In genomic region chr3:73065823-73066755, GRCm38 (mm10) we compare ENCODE assay signal across 8 mouse cellular contexts. TPM values are rescaled to one million over a fixed set of nuclear protein-coding genes. Genes with fewer than 3 reads are reported as not detected.
A peak's percentile ranks its signal among the peaks of the same experiment; 100 is the strongest.
DNase-seq lines count a peak whose midpoint lies in the region; ATAC-seq and TF ChIP-seq lines count a peak whose summit lies in the region.

No protein-coding gene starts in this region.

- H3K9me3 ChIP-seq in G1E (replicated peaks): no peaks in the 10 kb centered on the region
- no peaks in the 10 kb centered on the region for H3K9me3 ChIP-seq in forebrain, embryonic 13.5 days (replicated peaks)
- H3K9me3 ChIP-seq in hindbrain, embryonic 13.5 days: no peaks in the 10 kb centered on the region

- 8% methylated on average over 20 of the region's 20 CpGs for WGBS in forebrain, embryonic 13.5 days
- 8% methylated on average over 20 of the region's 20 CpGs for WGBS in hindbrain, embryonic 13.5 days

- peaks cover 3% of the 10 kb centered on the region; the same call in 1 of the 2 replicates for H3K27me3 ChIP-seq in G1E (ENCODE audit: insufficient read depth, low read length)
- no peaks in the 10 kb centered on the region for H3K27me3 ChIP-seq in forebrain, embryonic 13.5 days
- H3K27me3 ChIP-seq in hindbrain, embryonic 13.5 days: no peaks in the 10 kb centered on the region

- no peak overlapping the region for H3K27ac ChIP-seq in forebrain, embryonic 13.5 days
- peak overlapping the region; percentile 62; the same call in 1 of the 2 replicates for H3K27ac ChIP-seq in hindbrain, embryonic 13.5 days
- peak overlapping the region; percentile 85 for H3K27ac ChIP-seq in left cerebral cortex, adult 2 months

- TF ChIP-seq CTCF in G1E (IDR thresholded peaks at IDR 0.05; ENCODE audit: low read depth, low read length): peak; percentile 38
- TF ChIP-seq CTCF in left cerebral cortex, adult 2 months (IDR thresholded peaks at IDR 0.05): peak; percentile 81

- H3K36me3 ChIP-seq in G1E (replicated peaks): no peaks in the 10 kb centered on the region
- H3K36me3 ChIP-seq in forebrain, embryonic 13.5 days (ENCODE audit: poor library complexity, severe bottlenecking): no peaks in the 10 kb centered on the region
- H3K36me3 ChIP-seq in hindbrain, embryonic 13.5 days: no peaks in the 10 kb centered on the region

- intact Hi-C loops in left cerebral cortex, adult 2 months (cut with DNase I): loop anchor here (5.0 to 10.0 kb wide), 3 partner anchors 331 to 1859 kb away; no protein-coding TSS in a partner anchor

- ATAC-seq in G1E (ENCODE audit: extremely low read depth, insufficient number of reproducible peaks, low FRiP score, poor library complexity, severe bottlenecking): peak; percentile 63
- peak; percentile 91 for ATAC-seq in forebrain, embryonic 13.5 days
- ATAC-seq in hindbrain, embryonic 13.5 days (ENCODE audit: low FRiP score): peak; percentile 92

- H3K4me3 ChIP-seq in G1E (ENCODE audit: low read depth, low read length): no peak overlapping the region
- peak overlapping the region; percentile 38 for H3K4me3 ChIP-seq in forebrain, embryonic 13.5 days
- H3K4me3 ChIP-seq in hindbrain, embryonic 13.5 days: peak overlapping the region; percentile 39
- H3K4me3 ChIP-seq in left cerebral cortex, adult 2 months: peak overlapping the region; percentile 61

- H3K9ac ChIP-seq in forebrain, embryonic 13.5 days: peak overlapping the region; percentile 58
- peak overlapping the region; percentile 61 for H3K9ac ChIP-seq in hindbrain, embryonic 13.5 days

- DNase-seq in G1E (ENCODE audit: low spot score): no peak
- peak; percentile 9 for DNase-seq in c-Kit-positive CD71-negative TER-119-negative erythroid progenitor cells, embryonic 14.5 days (ENCODE audit: low read depth)
- DNase-seq in left cerebral cortex, adult 2 months (ENCODE audit: extremely low spot score in 1 of 2, low spot score in 2 of 2): peak; percentile 81 to 89
- DNase-seq in lung, postnatal 4 days: peak; percentile 36 to 49
- DNase-seq in right cerebral cortex, postnatal 4 days: peak; percentile 83
- DNase-seq in spleen, postnatal 14 days (ENCODE audit: low spot score in 2 of 2): no peak

- peaks cover 3% of the 10 kb centered on the region; the same call in 1 of the 2 replicates for H3K4me1 ChIP-seq in G1E (ENCODE audit: insufficient read depth, low read depth, low read length)
- H3K4me1 ChIP-seq in forebrain, embryonic 13.5 days: no peaks in the 10 kb centered on the region
- 0 out of 2 replicates have a peak, but pooled peaks cover 3% of the 10 kb centered on the region for H3K4me1 ChIP-seq in hindbrain, embryonic 13.5 days (replicated peaks)

- H3K4me2 ChIP-seq in forebrain, embryonic 13.5 days: peak overlapping the region; percentile 57
- peak overlapping the region; percentile 49 for H3K4me2 ChIP-seq in hindbrain, embryonic 13.5 days

RNA-seq across cellular contexts. Expression of gene Slitrk3, which starts 8.5 kb away (rescaled TPM):
- not detected in 2 replicates for total RNA-seq in G1E (2014; fragmentation: Nextera tagmentation)
- total RNA-seq in G1E (2017): 0.05 and 0.06 TPM in 2 replicates
- not detected in 2 replicates for polyA plus RNA-seq in G1E (2012)
- 5.0 and 8.2 TPM in 2 replicates for polyA plus RNA-seq in forebrain, embryonic 13.5 days (2015; fragmentation: Nextera tagmentation; extraction: Ambion mirVana)
- polyA plus RNA-seq in hindbrain, embryonic 13.5 days (2015; fragmentation: Nextera tagmentation; extraction: Ambion mirVana): 15.2 and 16.9 TPM in 2 replicates
- 10 to 100 TPM; 61.5 to 70.5 TPM for total RNA-seq in left cerebral cortex, adult 2 months (2021)

Comparison
In these comparisons a context has a peak if more than half of its experiments do, and no peak if none do; other contexts are left out.
1. DNase-seq: peak in c-Kit-positive CD71-negative TER-119-negative erythroid progenitor cells, embryonic 14.5 days (single experiment), left cerebral cortex, adult 2 months (2 of 2), lung, postnatal 4 days (2 of 2) and right cerebral cortex, postnatal 4 days (single experiment); none in G1E (single experiment) and spleen, postnatal 14 days (0 of 2).
2. Peak in every context shown above with its lines, with median percentiles within 50 percentile points of each other: ATAC-seq.